Mouse (Mus musculus) limb, embryonic 13.5 days (tissue): Measurements from ENCODE around the gene Tcf21. TPM values are rescaled to one million over a fixed set of nuclear protein-coding genes. Genes with fewer than 3 reads are reported as not detected.

Experiments used
- ATAC-seq: fragments of 200-750 bp; cut with Nextera tagmentation; 2 replicates; pipeline ENCODE4 v1.8.0; 2017; ENCODE audit warnings: low read depth, moderate number of reproducible peaks, moderate TSS enrichment; ENCODE audit not compliant: low FRiP score
- H3K27ac ChIP-seq: fragments of 300-500 bp; sonication (generic); 2 replicates; pipeline ENCODE4 v1.5.1; 2015; ENCODE audit warnings: inconsistent platforms, mild to moderate bottlenecking, moderate library complexity
- H3K27me3 ChIP-seq: fragments of 300-500 bp; sonication (generic); 2 replicates; pipeline ENCODE4 v1.6.1; 2015; ENCODE audit warnings: mild to moderate bottlenecking, inconsistent platforms
- H3K36me3 ChIP-seq: fragments of 300-500 bp; sonication (generic); 2 replicates; pipeline ENCODE4 v1.6.1; 2015; ENCODE audit warnings: inconsistent platforms, mild to moderate bottlenecking, moderate library complexity
- H3K4me1 ChIP-seq: fragments of 300-500 bp; sonication (generic); 2 replicates; pipeline ENCODE4 v1.6.1; 2015; ENCODE audit warnings: inconsistent platforms
- H3K4me2 ChIP-seq: fragments of 300-500 bp; sonication (generic); replicated peaks from 2 replicates; pipeline ENCODE4 v1.6.1; 2015; ENCODE audit warnings: inconsistent platforms, mild to moderate bottlenecking, moderate library complexity
- H3K4me3 ChIP-seq: fragments of 300-500 bp; sonication (generic); 2 replicates; pipeline ENCODE4 v1.5.1; 2015; ENCODE audit warnings: moderate library complexity, mild to moderate bottlenecking, inconsistent platforms
- H3K9ac ChIP-seq: fragments of 300-500 bp; sonication (generic); 2 replicates; pipeline ENCODE4 v1.6.1; 2015; ENCODE audit warnings: mild to moderate bottlenecking, inconsistent platforms
- H3K9me3 ChIP-seq: fragments of 300-500 bp; sonication (generic); 2 replicates; pipeline ENCODE4 v1.6.1; 2016; ENCODE audit warnings: inconsistent platforms
- WGBS: fragments of 180-500 bp; shearing (Covaris S2); methylation state at CpG from one replicate; pipeline ENCODE4 v1.1.7; 2015; 5-methylcytosine and 5-hydroxymethylcytosine counted together
- polyA plus RNA-seq: library from polyadenylated mRNA; unstranded; fragments of >200 nt; fragmentation: Nextera tagmentation; extraction: Ambion mirVana; gene quantifications from 2 replicates; pipeline ENCODE4 v1.2.1, GENCODE M21; 2015

The Tcf21 gene
- polyA plus RNA-seq, result 0.37 and 0.51 TPM in 2 replicates

DNA sequence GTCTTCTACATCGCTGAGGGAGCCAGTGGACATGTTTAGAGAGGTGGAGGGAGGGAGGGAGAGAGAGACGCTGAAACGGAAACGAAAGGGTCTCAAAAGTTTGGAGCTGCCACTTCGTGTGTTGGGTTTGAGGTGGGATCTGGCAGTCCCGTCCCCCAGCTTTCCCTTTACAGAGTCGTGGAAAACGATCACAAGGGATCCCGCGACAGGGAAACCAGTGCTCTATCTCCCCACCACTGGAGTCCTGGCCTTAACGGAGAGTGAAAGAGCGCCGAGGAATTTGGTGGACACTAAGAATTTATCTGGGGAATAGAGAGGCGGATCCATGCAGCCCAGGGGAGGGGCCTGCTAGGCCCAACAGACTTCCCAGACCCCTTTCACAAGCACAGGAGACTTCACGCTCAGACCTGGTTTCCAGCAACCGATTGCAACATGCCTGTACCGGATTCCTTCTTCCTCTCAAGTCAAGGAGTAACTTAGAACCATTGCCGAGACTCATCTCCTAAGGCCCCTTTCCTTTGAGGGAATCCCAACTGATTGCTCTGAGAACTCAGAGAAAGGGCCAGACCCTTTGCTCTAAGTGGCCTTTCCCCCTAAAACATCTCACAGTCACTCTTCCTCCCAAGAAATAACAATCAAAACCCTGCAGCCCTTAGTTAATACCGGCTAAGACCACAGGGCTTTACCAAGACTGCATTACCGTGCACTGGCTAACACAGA, at the start of gene Tcf21:
Tcf21 (minus strand) TSS at position 304 of the 720 bp plus-strand sequence.
- peak within 1 kb of the TSS; percentile 30; the same call in 1 of the 2 replicates for H3K4me2 ChIP-seq
- peaks cover 93% of the 10 kb centered on the region for H3K27me3 ChIP-seq
- 3% methylated on average over 20 of the region's 20 CpGs for WGBS
- H3K4me3 ChIP-seq, result peak within 1 kb of the TSS; percentile 15
- peaks cover 17% of the 10 kb centered on the region for H3K4me1 ChIP-seq
- no peaks in the 10 kb centered on the region for H3K9me3 ChIP-seq
- no peak within 1 kb of the TSS for H3K9ac ChIP-seq
- H3K36me3 ChIP-seq, result no peaks in the 10 kb centered on the region
- no peak for ATAC-seq
- H3K27ac ChIP-seq, result no peak within 1 kb of the TSS

DNA sequence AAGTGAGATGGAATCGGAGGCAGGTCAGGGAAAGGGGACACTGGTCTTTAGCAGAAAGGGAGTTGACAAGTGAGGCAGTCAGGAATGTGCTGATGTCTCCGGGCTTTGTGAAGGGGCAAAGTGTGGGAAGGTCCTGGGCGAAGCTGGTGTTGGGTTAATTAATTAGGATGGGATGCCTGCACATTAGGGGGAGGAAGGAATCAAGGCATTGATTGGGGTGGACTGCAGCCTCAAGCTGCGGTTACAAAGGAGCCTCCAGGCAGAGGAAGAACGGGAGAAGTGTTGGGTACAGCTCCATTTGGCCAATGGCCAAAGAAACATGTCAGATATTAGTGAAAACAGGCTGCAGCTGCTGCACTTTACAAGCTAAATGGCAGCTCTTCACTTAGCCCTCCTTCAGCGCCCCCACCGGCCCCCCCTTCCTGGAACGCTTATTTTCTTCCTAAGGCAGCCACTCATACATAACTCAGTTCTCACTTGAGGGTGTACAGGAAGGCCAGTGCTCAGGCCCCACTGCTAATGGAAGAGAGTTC, 48.5 kb upstream of the Tcf21 start:
- no peaks in the 10 kb centered on the region for H3K9me3 ChIP-seq
- peak; percentile 32; the same call in 1 of the 2 replicates for ATAC-seq
- H3K4me2 ChIP-seq, result no peak overlapping the region
- H3K36me3 ChIP-seq, result no peaks in the 10 kb centered on the region
- peaks cover 6% of the 10 kb centered on the region; the same call in 1 of the 2 replicates for H3K4me1 ChIP-seq
- 24% methylated on average over 8 of the region's 8 CpGs for WGBS
- no peaks in the 10 kb centered on the region for H3K27me3 ChIP-seq
- no peak overlapping the region for H3K9ac ChIP-seq
- no peak overlapping the region for H3K27ac ChIP-seq
- no peak overlapping the region for H3K4me3 ChIP-seq

DNA sequence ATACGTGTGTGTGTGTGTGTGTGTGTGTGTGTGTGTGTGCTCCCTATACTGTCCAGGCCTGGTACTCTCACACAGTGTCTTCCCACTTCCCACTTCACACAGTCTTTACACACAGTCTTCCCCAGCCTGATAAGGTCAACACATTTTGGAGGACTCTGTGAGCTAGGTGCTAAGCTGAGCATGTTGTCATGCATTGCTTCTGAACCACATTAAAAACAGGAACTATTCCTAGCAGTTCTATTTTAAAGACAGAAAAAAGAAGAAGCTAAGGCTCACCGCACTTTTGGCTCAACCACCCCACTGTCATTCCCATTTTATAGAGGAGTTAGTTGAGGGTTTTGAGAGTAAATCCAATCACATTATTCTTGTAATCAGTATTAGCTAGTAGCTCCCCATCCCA, 47.2 kb upstream of the Tcf21 start:
- peaks cover 6% of the 10 kb centered on the region; the same call in 1 of the 2 replicates for H3K4me1 ChIP-seq
- no peaks in the 10 kb centered on the region for H3K9me3 ChIP-seq
- H3K27me3 ChIP-seq, result no peaks in the 10 kb centered on the region
- no peak overlapping the region for H3K4me2 ChIP-seq
- no peak overlapping the region for H3K4me3 ChIP-seq
- H3K27ac ChIP-seq, result no peak overlapping the region
- H3K9ac ChIP-seq, result no peak overlapping the region
- WGBS, result 94% methylated on average over 2 of the region's 2 CpGs
- H3K36me3 ChIP-seq, result no peaks in the 10 kb centered on the region
- no peak for ATAC-seq

DNA sequence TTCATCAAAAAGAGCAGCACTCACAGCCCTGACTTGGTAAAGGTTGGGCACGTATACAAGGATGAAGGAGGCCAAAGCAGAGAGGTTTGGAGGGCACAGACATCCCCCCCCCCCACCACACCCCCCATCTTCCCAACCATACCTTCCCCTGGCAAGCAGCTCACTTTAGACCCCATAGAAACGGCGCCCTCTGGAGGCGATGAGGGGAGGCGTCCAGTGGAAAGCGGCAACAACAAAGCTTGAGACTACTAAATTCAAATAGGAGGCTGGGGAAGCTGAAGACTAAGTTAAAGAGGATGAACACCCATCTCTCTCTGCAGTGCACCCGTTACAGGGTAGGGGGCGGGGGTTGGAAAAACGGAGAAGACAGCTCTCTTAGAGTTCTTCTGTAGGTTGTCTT, 38.1 kb upstream of the Tcf21 start:
- peaks cover 7% of the 10 kb centered on the region; the same call in 1 of the 2 replicates for H3K27me3 ChIP-seq
- no peak overlapping the region for H3K9ac ChIP-seq
- no peak overlapping the region for H3K4me2 ChIP-seq
- no peaks in the 10 kb centered on the region for H3K9me3 ChIP-seq
- ATAC-seq, result no peak
- H3K4me1 ChIP-seq, result no peaks in the 10 kb centered on the region
- no peak overlapping the region for H3K4me3 ChIP-seq
- WGBS, result 21% methylated on average over 9 of the region's 9 CpGs
- H3K36me3 ChIP-seq, result no peaks in the 10 kb centered on the region
- H3K27ac ChIP-seq, result no peak overlapping the region

DNA sequence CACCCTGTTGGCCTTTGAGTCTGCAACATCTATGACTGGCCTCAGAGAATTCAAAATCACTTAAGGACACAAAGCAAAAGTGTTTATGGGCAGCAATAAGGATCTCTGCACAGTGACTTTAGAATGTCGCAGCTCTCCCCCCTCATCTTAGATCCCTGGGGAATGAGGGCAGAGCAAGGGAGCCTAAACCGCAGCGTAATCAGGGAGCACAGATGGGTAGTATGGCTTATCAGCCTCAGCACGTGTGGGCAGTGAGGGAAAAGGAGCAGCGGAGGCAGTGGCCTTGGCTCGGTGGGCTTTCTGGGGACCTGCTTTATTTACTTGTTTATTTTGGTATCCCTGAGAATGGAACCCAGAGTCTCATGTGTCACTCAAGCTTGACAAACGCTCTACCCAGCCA, 34.4 kb upstream of the Tcf21 start:
- H3K27me3 ChIP-seq, result peaks cover 8% of the 10 kb centered on the region
- H3K4me2 ChIP-seq, result no peak overlapping the region
- no peaks in the 10 kb centered on the region for H3K9me3 ChIP-seq
- 36% methylated on average over 7 of the region's 7 CpGs for WGBS
- H3K4me3 ChIP-seq, result no peak overlapping the region
- H3K4me1 ChIP-seq, result no peaks in the 10 kb centered on the region
- H3K9ac ChIP-seq, result no peak overlapping the region
- H3K27ac ChIP-seq, result no peak overlapping the region
- no peaks in the 10 kb centered on the region for H3K36me3 ChIP-seq
- no peak for ATAC-seq

DNA sequence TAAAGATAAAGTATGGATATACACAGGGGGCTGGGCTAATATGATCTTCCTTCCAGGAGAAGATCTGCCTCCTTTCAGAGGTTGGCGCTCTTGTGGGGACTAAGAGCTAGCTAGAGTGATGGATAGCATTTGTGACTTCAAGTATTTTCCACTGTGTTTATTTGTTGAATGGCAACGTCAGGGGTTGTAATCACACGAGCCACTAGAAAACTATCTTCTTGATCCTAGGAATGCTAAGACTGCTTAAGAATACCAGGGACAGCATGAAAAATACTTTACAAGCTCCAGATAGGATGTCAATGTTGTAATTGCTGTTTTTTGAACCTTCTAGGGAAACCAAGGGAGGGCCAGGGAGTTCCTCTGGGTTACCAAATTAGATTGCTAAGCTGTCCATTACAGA, 25.4 kb upstream of the Tcf21 start:
- Histone ChIP-seq H3K27me3 (peaks cover 68% of the 10 kb centered on the region), H3K4me1 (0 out of 2 replicates have a peak, but pooled peaks cover 9% of the 10 kb centered on the region), H3K9me3 (no peaks in the 10 kb centered on the region), H3K4me2 (no peak overlapping the region), H3K9ac (no peak overlapping the region), H3K4me3 (no peak overlapping the region), H3K27ac (no peak overlapping the region), H3K36me3 (no peaks in the 10 kb centered on the region)
- no peak for ATAC-seq
- WGBS, result 10% methylated on average over 3 of the region's 3 CpGs

DNA sequence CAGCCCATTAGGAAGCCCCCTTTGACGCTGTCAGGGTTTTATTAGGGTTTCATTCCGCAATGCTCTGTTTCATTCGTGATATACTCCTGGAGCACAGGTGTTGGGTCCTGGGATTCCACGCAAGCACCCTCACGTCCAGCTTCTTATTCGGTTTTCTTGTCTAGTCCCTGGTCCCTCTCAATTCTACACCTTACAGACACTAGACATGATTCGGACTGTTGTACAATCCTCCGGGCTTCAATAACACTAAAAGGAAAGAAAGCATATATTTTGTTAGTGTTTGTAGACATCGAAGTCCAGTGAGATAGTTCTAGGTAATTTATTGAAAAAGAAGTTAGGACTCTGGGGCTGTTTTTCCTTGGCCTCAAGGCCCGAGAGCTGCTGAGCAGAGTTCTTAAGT, 24.8 kb upstream of the Tcf21 start:
- no peak for ATAC-seq
- WGBS, result 17% methylated on average over 10 of the region's 10 CpGs

DNA sequence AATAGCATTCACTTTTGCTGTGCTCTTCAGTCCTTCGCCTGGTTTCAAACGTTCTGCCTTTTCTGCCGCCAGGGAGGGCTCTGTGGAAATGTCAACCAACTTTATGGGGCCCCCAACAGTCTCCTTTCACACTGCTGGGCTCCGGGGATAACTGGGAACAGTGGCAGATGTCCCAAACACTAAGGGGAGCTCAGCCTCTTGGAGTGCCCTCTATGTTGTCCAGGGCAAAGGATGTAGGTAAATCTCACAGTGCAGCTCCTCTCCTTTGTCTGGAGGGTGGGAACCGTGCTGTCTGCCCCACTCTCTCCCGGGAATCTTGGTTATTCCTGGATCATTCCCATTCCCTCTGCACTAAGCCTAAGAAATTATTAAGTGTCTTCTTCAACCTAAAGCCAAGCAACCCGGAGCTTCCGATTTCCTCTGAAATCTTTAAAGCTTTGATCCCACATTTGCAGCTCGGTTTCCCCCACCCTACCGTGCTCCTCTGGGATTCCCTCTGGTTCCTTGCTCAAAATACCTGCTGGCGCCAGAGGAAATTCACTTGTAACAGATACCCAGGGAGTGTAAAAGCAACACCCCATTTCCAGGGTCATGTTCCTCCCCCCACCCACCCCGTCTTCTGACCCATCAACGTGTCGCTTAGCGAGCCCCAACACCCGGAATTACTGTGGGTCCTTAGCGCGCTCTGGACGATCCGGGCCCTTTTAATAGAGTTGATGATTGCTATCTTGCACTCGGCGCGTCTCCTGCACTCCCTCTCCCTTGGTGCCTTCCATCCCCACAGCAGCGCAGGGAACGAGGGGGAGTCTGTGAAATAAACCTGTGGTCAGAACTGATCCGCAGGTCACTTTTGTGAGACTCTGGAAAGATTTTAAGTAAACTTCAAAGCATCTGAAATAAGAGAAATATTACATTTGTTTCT, 23.7 kb upstream of the Tcf21 start:
- Histone ChIP-seq H3K9me3 (no peaks in the 10 kb centered on the region), H3K27ac (no peak overlapping the region), H3K36me3 (no peaks in the 10 kb centered on the region), H3K4me2 (peak overlapping the region; percentile 38; the same call in 1 of the 2 replicates), H3K27me3 (peaks cover 77% of the 10 kb centered on the region), H3K4me1 (peaks cover 13% of the 10 kb centered on the region; the same call in 1 of the 2 replicates), H3K4me3 (peak overlapping the region; percentile 12; the same call in 1 of the 2 replicates), H3K9ac (no peak overlapping the region)
- WGBS, result 1% methylated on average over 26 of the region's 26 CpGs
- no peak; the same call in 1 of the 2 replicates for ATAC-seq

More for the DNA sequence above, 24.8 kb upstream of the Tcf21 start:
- no peak overlapping the region for H3K27ac ChIP-seq
- no peaks in the 10 kb centered on the region for H3K36me3 ChIP-seq
- no peaks in the 10 kb centered on the region for H3K9me3 ChIP-seq
- H3K4me1 ChIP-seq, result 0 out of 2 replicates have a peak, but pooled peaks cover 9% of the 10 kb centered on the region
- no peak overlapping the region for H3K4me3 ChIP-seq
- H3K4me2 ChIP-seq, result no peak overlapping the region
- H3K27me3 ChIP-seq, result peaks cover 72% of the 10 kb centered on the region
- no peak overlapping the region for H3K9ac ChIP-seq

DNA sequence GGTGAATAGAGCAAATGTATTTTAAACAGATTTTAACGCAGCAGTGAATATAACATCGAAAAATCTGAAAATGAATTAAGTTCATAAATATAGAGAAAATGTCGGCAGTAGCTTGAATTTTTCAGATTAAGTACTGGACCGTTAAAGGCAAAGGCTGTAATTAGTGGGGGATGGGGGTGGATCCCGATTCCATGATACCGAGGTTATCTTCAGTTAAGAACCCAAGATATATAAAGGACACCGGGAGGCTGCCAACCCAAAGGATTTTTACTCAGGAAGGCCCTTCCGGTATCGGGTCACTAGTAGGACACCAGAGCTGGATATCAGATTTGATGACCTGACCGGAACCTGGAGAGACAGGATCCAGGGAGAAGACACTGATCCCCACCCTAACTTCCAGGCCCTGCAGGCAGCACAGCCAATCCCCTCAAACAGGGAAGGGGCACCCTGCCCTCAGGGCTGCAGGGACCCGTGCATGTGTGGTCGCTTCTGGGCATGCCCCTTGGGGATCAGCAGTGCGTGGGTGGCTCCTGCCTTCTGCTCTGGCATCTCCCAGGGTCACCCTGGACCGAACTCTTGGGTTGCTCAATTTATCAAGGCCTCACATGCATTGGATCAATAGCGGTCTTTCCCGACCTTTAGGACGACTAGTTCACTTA, 22.9 kb upstream of the Tcf21 start:
- Histone ChIP-seq H3K4me2 (no peak overlapping the region), H3K27ac (no peak overlapping the region), H3K4me3 (no peak overlapping the region), H3K36me3 (no peaks in the 10 kb centered on the region), H3K4me1 (peaks cover 16% of the 10 kb centered on the region; the same call in 1 of the 2 replicates), H3K9ac (no peak overlapping the region), H3K27me3 (peaks cover 80% of the 10 kb centered on the region), H3K9me3 (no peaks in the 10 kb centered on the region)
- ATAC-seq, result no peak
- 4% methylated on average over 17 of the region's 17 CpGs for WGBS

DNA sequence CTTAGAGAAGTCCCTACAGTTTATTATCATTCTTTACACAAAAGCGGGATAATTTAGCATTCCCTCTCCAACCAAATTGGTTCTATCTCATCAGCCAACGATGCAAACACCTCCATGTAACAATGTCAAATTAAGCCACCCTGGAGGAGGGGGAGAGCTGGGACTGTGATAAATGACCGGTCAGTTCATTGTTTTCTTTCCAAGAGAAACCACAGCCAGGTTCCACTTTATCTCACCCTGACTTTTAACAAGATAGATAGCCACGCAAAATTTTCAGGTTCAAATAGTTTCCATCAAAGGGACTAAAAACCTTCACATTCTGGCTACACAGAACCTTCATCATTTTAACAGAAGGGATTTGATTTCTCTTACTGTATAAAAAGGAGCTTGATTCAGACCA, 22.1 kb upstream of the Tcf21 start:
- Histone ChIP-seq H3K4me3 (no peak overlapping the region), H3K4me1 (peaks cover 17% of the 10 kb centered on the region; the same call in 1 of the 2 replicates), H3K36me3 (no peaks in the 10 kb centered on the region), H3K27me3 (peaks cover 79% of the 10 kb centered on the region), H3K4me2 (no peak overlapping the region), H3K9me3 (no peaks in the 10 kb centered on the region), H3K9ac (no peak overlapping the region), H3K27ac (no peak overlapping the region)
- ATAC-seq, result no peak
- WGBS, result 6% methylated on average over 4 of the region's 4 CpGs

DNA sequence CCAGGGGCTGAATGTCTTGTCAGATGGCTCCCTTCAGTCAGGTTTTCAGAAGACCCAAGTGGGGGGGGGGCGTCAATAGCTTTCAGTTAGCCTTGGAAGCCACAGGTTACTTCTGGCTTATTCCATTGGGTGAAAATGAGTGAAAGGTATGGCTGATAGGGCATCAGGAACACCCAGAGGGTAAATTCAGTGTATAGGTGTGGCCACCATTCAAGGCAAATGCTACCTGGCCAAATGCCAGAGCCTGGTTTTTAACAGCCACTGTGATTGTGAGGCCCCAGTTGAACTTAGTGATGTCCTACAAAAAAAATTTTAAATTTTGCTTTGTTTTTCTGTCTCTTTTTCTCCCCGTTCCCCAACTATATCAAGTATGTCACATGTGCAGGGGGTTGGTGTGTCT, 6.3 kb upstream of the Tcf21 start:
- Histone ChIP-seq H3K4me2 (no peak overlapping the region), H3K4me1 (no peaks in the 10 kb centered on the region), H3K27me3 (peaks cover 67% of the 10 kb centered on the region), H3K9me3 (no peaks in the 10 kb centered on the region), H3K27ac (no peak overlapping the region), H3K9ac (no peak overlapping the region), H3K36me3 (no peaks in the 10 kb centered on the region), H3K4me3 (no peak overlapping the region)
- 88% methylated on average over 2 of the region's 2 CpGs for WGBS
- ATAC-seq, result no peak
